Comparison of ENCODE assay signal across 10 mouse cellular contexts in genomic region chr8:113632634-113633033, GRCm38 (mm10). TPM values are rescaled to one million over a fixed set of nuclear protein-coding genes. Genes with fewer than 3 reads are reported as not detected.
DNase-seq lines count a peak whose midpoint lies in the region; ATAC-seq and TF ChIP-seq lines count a peak whose summit lies in the region.
"Had no signal": no experiment of that assay in that cellular context is flagged by ENCODE, and none has a peak within 500 bp of the region (broad histone marks: within the 10 kb centered on the region; RNA-seq: fewer than 3 reads in every experiment).

No protein-coding gene starts in this region.

- in situ Hi-C loops in ES-E14 (cut with MboI; ENCODE audit: low sequenced_read_pairs in 2 of 2, unreplicated experiment in 2 of 2) = no loop called here

- 5% methylated on average over 3 of the region's 3 CpGs for WGBS in heart, postnatal 0 days

- DNase-seq in left cerebral cortex, adult 18-20 months (ENCODE audit: low spot score in 2 of 2) = peak; percentile 43 to 44
- no peak for DNase-seq in left cerebral cortex, adult 8-10 months (ENCODE audit: low spot score in 2 of 2)
- no peak for DNase-seq in ES-E14 (ENCODE audit: low read depth, low spot score)
- peak; percentile 82 for DNase-seq in adipocyte (ENCODE audit: low spot score)
- peak; percentile 44 for DNase-seq in heart, postnatal 0 days (ENCODE audit: low spot score)
- DNase-seq in retina, postnatal 1 day = peak; percentile 79

- H3K27ac ChIP-seq in ES-E14 (ENCODE audit: insufficient read depth, low read depth, low read length, poor library complexity, severe bottlenecking) = no peak overlapping the region
- H3K27ac ChIP-seq in heart, postnatal 0 days (ENCODE audit: low read depth) = no peak overlapping the region
- H3K27ac ChIP-seq: limb, embryonic 15.5 days had no signal

- TF ChIP-seq CTCF in heart, postnatal 0 days (IDR thresholded peaks at IDR 0.05; ENCODE audit: low read depth) = peak; percentile 61

- H3K9ac ChIP-seq in ES-E14 (ENCODE audit: insufficient read depth, low read depth, low read length, poor library complexity, severe bottlenecking) = no peak overlapping the region
- no peak overlapping the region for H3K9ac ChIP-seq in heart, postnatal 0 days (replicated peaks; ENCODE audit: low read depth, low read length)
- H3K9ac ChIP-seq: limb, embryonic 15.5 days had no signal

- H3K36me3 ChIP-seq in ES-E14 (ENCODE audit: control insufficient read depth, insufficient read depth, low read length, poor library complexity, severe bottlenecking) = no peaks in the 10 kb centered on the region
- H3K36me3 ChIP-seq in heart, postnatal 0 days (replicated peaks; ENCODE audit: control insufficient read depth, insufficient read depth, low read length) = 0 out of 2 replicates have a peak, but pooled peaks cover under 1% of the 10 kb centered on the region
- H3K36me3 ChIP-seq: limb, embryonic 15.5 days had no signal

- no peaks in the 10 kb centered on the region for H3K9me3 ChIP-seq in ES-E14 (ENCODE audit: control insufficient read depth, insufficient read depth, low read depth, low read length)
- H3K9me3 ChIP-seq in heart, postnatal 0 days (replicated peaks; ENCODE audit: control insufficient read depth, low read length) = no peaks in the 10 kb centered on the region
- H3K9me3 ChIP-seq: limb, embryonic 15.5 days had no signal

- H3K4me2 ChIP-seq in heart, postnatal 0 days (ENCODE audit: low read depth, low read length) = no peak overlapping the region
- H3K4me2 ChIP-seq: limb, embryonic 15.5 days had no signal

- no peak for ATAC-seq in heart, postnatal 0 days (ENCODE audit: insufficient read depth, low read depth)
- no peak for ATAC-seq in megakaryocyte progenitor cell, adult 5-6 weeks (replicated peaks; ENCODE audit: poor library complexity)

- no peaks in the 10 kb centered on the region for H3K27me3 ChIP-seq in heart, postnatal 0 days (ENCODE audit: control insufficient read depth, insufficient read depth, low read length)
- H3K27me3 ChIP-seq: limb, embryonic 15.5 days had no signal

- no peak for TF ChIP-seq EP300 in heart, postnatal 0 days (IDR thresholded peaks at IDR 0.05; ENCODE audit: low read depth)

- no peak overlapping the region for H3K4me3 ChIP-seq in ES-E14 (ENCODE audit: insufficient read depth in 1 of 2, low read depth in 1 of 2, low read length in 2 of 2, poor library complexity in 1 of 2, severe bottlenecking in 1 of 2)
- no peak overlapping the region for H3K4me3 ChIP-seq in heart, postnatal 0 days (ENCODE audit: low read depth, low read length)
- H3K4me3 ChIP-seq: erythroblast, embryonic 14.5 days; limb, embryonic 15.5 days had no signal

- no peaks in the 10 kb centered on the region; a peak in 1 of 4 replicates for H3K4me1 ChIP-seq in ES-E14 (ENCODE audit: control insufficient read depth in 2 of 2, insufficient read depth in 2 of 2, low read length in 2 of 2, poor library complexity in 1 of 2)
- H3K4me1 ChIP-seq in heart, postnatal 0 days (ENCODE audit: control insufficient read depth, insufficient read depth) = peaks cover 13% of the 10 kb centered on the region

TF ChIP-seq in ES-E14, 5 proteins besides CTCF, POLR2A, EP300 and RAD21:
- TF ChIP-seq ZC3H11A (IDR thresholded peaks at IDR 0.05; ENCODE audit: borderline replicate concordance, low read depth, low read length) (peak; percentile 53; the same call in 1 of the 2 replicates), HCFC1 (IDR thresholded peaks at IDR 0.05; ENCODE audit: borderline replicate concordance, insufficient read depth, low read length) (no peak)
TF ChIP-seq in ES-E14: peak in this region for 1.

RNA-seq across cellular contexts. Expression of gene Mon1b, which starts 2.8 kb away (rescaled TPM):
- 10 to 100 TPM; 22.7 to 23.0 TPM for total RNA-seq in left cerebral cortex, adult 18-20 months (2021)
- 10 to 100 TPM; 22.0 to 26.2 (median 23.0) TPM for total RNA-seq in left cerebral cortex, adult 8-10 months (2022)
- 4.6 and 5.3 TPM in 2 replicates for total RNA-seq in ES-E14 (2012; rRNA removed)
- total RNA-seq in heart, postnatal 0 days (2014; rRNA removed; ENCODE audit: low replicate concordance) = 3.5 and 8.2 TPM in 2 replicates
- 2.0 and 2.3 TPM in 2 replicates for polyA plus RNA-seq in heart, postnatal 0 days (2015; fragmentation: Nextera tagmentation; extraction: Ambion mirVana)
- 12.6 and 13.0 TPM in 2 replicates for total RNA-seq in megakaryocyte progenitor cell, adult 5-6 weeks (2015)
- total RNA-seq in megakaryocyte progenitor cell, adult 5-6 weeks (2017) = 15.6 and 15.8 TPM in 2 replicates

RNA-seq across cellular contexts. Expression of gene Syce1l, which starts 10.4 kb away (rescaled TPM):
- total RNA-seq in left cerebral cortex, adult 18-20 months (2021) = under 1 TPM; 0.49 to 0.89 TPM
- total RNA-seq in left cerebral cortex, adult 8-10 months (2022) = under 1 TPM in 1 of 4 experiments, not detected in 3; 0.48 TPM
- total RNA-seq in ES-E14 (2012; rRNA removed) = not detected in 2 replicates
- total RNA-seq in heart, postnatal 0 days (2014; rRNA removed; ENCODE audit: low replicate concordance) = not detected in 2 replicates
- polyA plus RNA-seq in heart, postnatal 0 days (2015; fragmentation: Nextera tagmentation; extraction: Ambion mirVana) = not detected in 2 replicates
- not detected in 2 replicates for total RNA-seq in megakaryocyte progenitor cell, adult 5-6 weeks (2015)
- total RNA-seq in megakaryocyte progenitor cell, adult 5-6 weeks (2017) = not detected in 2 replicates
- polyA plus RNA-seq: erythroblast, embryonic 14.5 days; limb, embryonic 15.5 days; stomach, embryonic 14.5 days had no signal

Comparison
In these comparisons a context has a peak if more than half of its experiments do, and no peak if none do; other contexts are left out.
1. DNase-seq: peak in left cerebral cortex, adult 18-20 months (2 of 2), adipocyte (single experiment), heart, postnatal 0 days (single experiment) and retina, postnatal 1 day (single experiment); none in left cerebral cortex, adult 8-10 months (0 of 2) and ES-E14 (single experiment).